Mouse (Mus musculus) heart, embryonic 11.5 days (tissue): ENCODE measurements at regions not wholly inside any gene's neighbourhood (a gene's known extent, or its start where the extent isn't known, plus 50 kb on each side); places are given as distances from the start of the nearest gene placed in this dataset.

ENCODE experiments used
- ATAC-seq: fragments of 200-750 bp; cut with Nextera tagmentation; replicated peaks from 2 replicates; pipeline ENCODE4 v1.8.0; 2017; ENCODE audit warnings: moderate library complexity; ENCODE audit not compliant: insufficient number of reproducible peaks, low FRiP score, low TSS enrichment
- H3K27ac ChIP-seq: fragments of 300-500 bp; sonication (generic); 2 replicates; pipeline ENCODE4 v1.5.1; 2014; ENCODE audit warnings: mild to moderate bottlenecking, low read depth, low read length
- H3K27me3 ChIP-seq: fragments of 300-500 bp; sonication (generic); 2 replicates; pipeline ENCODE4 v1.6.1; 2014; ENCODE audit warnings: mild to moderate bottlenecking, low read length, mixed read lengths; ENCODE audit not compliant: control insufficient read depth, insufficient read depth
- H3K36me3 ChIP-seq: fragments of 300-500 bp; sonication (generic); 2 replicates; pipeline ENCODE4 v1.6.1; 2014; ENCODE audit warnings: mild to moderate bottlenecking, low read length, moderate library complexity, mixed read lengths; ENCODE audit not compliant: control insufficient read depth, insufficient read depth
- H3K4me1 ChIP-seq: fragments of 300-500 bp; sonication (generic); 2 replicates; pipeline ENCODE4 v1.6.1; 2014; ENCODE audit warnings: low read length; ENCODE audit not compliant: control insufficient read depth, insufficient read depth
- H3K4me2 ChIP-seq: fragments of 300-500 bp; sonication (generic); 2 replicates; pipeline ENCODE4 v1.6.1; 2014; ENCODE audit warnings: mild to moderate bottlenecking, moderate library complexity
- H3K4me3 ChIP-seq: fragments of 300-500 bp; sonication (generic); 2 replicates; pipeline ENCODE4 v1.5.1; 2014; ENCODE audit warnings: low read depth, low read length
- H3K9ac ChIP-seq: fragments of 300-500 bp; sonication (generic); 2 replicates; pipeline ENCODE4 v1.6.1; 2014; ENCODE audit warnings: mild to moderate bottlenecking, low read depth, low read length, moderate library complexity
- H3K9me3 ChIP-seq: fragments of 300-500 bp; sonication (generic); replicated peaks from 2 replicates; pipeline ENCODE4 v1.6.1; 2016; ENCODE audit warnings: low read length; ENCODE audit not compliant: control insufficient read depth
- WGBS: fragments of 180-500 bp; shearing (Covaris S2); extraction: QIAGEN DNeasy Blood & Tissue Kit; methylation state at CpG from one replicate; pipeline ENCODE4 v1.1.7; 2014; ENCODE audit not compliant: insufficient replicate concordance; 5-methylcytosine and 5-hydroxymethylcytosine counted together

GRCm38 (mm10) chr9:122571001-122571400, 176.1 kb upstream of the Topaz1 start:
- H3K4me3 ChIP-seq = peak overlapping the region; percentile 58; the same call in 1 of the 2 replicates
- 0 out of 2 replicates have a peak overlapping the region, but pooled peaks have one; percentile 96 for H3K4me2 ChIP-seq

GRCm38 (mm10) chr9:122571402-122572059, 175.6 kb upstream of the Topaz1 start:
- Histone ChIP-seq H3K36me3 (no peaks in the 10 kb centered on the region), H3K4me3 (peak overlapping the region; percentile 58), H3K27me3 (peaks cover 81% of the 10 kb centered on the region), H3K27ac (no peak overlapping the region), H3K4me2 (peak overlapping the region; percentile 96), H3K9me3 (no peaks in the 10 kb centered on the region), H3K4me1 (peaks cover 9% of the 10 kb centered on the region), H3K9ac (no peak overlapping the region)
- 0% methylated on average over 37 of the region's 37 CpGs for WGBS
- no peak for ATAC-seq

More at GRCm38 (mm10) chr9:122571001-122571400, 176.1 kb upstream of the Topaz1 start:
- peaks cover 9% of the 10 kb centered on the region for H3K4me1 ChIP-seq
- H3K9ac ChIP-seq = no peak overlapping the region
- H3K27me3 ChIP-seq = peaks cover 83% of the 10 kb centered on the region
- no peaks in the 10 kb centered on the region for H3K9me3 ChIP-seq
- no peaks in the 10 kb centered on the region for H3K36me3 ChIP-seq
- no peak overlapping the region for H3K27ac ChIP-seq
- 7% methylated on average over 10 of the region's 10 CpGs for WGBS
- ATAC-seq = no peak

- ATAC-seq = peak; percentile 78
- Histone ChIP-seq H3K9me3 (no peaks in the 10 kb centered on the region), H3K4me2 (peak overlapping the region; percentile 96), H3K27me3 (peaks cover 77% of the 10 kb centered on the region), H3K36me3 (no peaks in the 10 kb centered on the region), H3K9ac (peak overlapping the region; percentile 31), H3K4me1 (peaks cover 9% of the 10 kb centered on the region), H3K27ac (no peak overlapping the region), H3K4me3 (peak overlapping the region; percentile 58)
- under 1% methylated on average over 66 of the region's 68 CpGs for WGBS
These were observed 174.9 kb upstream of the Topaz1 start for GRCm38 (mm10) chr9:122572060-122572835.

GRCm38 (mm10) chr9:122572836-122573267, 174.3 kb upstream of the Topaz1 start:
- peak overlapping the region; percentile 96 for H3K4me2 ChIP-seq
- H3K4me3 ChIP-seq = peak overlapping the region; percentile 58
- H3K9ac ChIP-seq = no peak overlapping the region
- no peaks in the 10 kb centered on the region for H3K36me3 ChIP-seq
- no peak for ATAC-seq
- WGBS = 2% methylated on average over 13 of the region's 13 CpGs
- H3K9me3 ChIP-seq = no peaks in the 10 kb centered on the region
- peaks cover 71% of the 10 kb centered on the region for H3K27me3 ChIP-seq
- H3K4me1 ChIP-seq = peaks cover 9% of the 10 kb centered on the region
- H3K27ac ChIP-seq = no peak overlapping the region

- H3K27me3 ChIP-seq = peaks cover 3% of the 10 kb centered on the region; the same call in 1 of the 2 replicates
- 73% methylated on average over 8 of the region's 8 CpGs for WGBS
- H3K27ac ChIP-seq = no peak overlapping the region
- no peaks in the 10 kb centered on the region for H3K4me1 ChIP-seq
- no peak for ATAC-seq
- no peaks in the 10 kb centered on the region for H3K9me3 ChIP-seq
- H3K4me2 ChIP-seq = no peak overlapping the region
- H3K36me3 ChIP-seq = no peaks in the 10 kb centered on the region
- no peak overlapping the region for H3K4me3 ChIP-seq
- no peak overlapping the region for H3K9ac ChIP-seq
These were observed 161.9 kb upstream of the Topaz1 start for GRCm38 (mm10) chr9:122585228-122585627.

GRCm38 (mm10) chr9:122586421-122586820, 160.7 kb upstream of the Topaz1 start:
- ATAC-seq = no peak
- no peak overlapping the region for H3K4me3 ChIP-seq

GRCm38 (mm10) chr9:122586986-122587385, 160.2 kb upstream of the Topaz1 start:
- Histone ChIP-seq H3K9me3 (no peaks in the 10 kb centered on the region), H3K27me3 (peaks cover 7% of the 10 kb centered on the region; the same call in 1 of the 2 replicates), H3K4me1 (no peaks in the 10 kb centered on the region), H3K4me2 (no peak overlapping the region), H3K4me3 (no peak overlapping the region), H3K9ac (no peak overlapping the region), H3K36me3 (no peaks in the 10 kb centered on the region), H3K27ac (no peak overlapping the region)
- WGBS = 68% methylated on average over 5 of the region's 5 CpGs
- no peak for ATAC-seq

More at GRCm38 (mm10) chr9:122586421-122586820, 160.7 kb upstream of the Topaz1 start:
- no peak overlapping the region for H3K9ac ChIP-seq
- no peaks in the 10 kb centered on the region for H3K36me3 ChIP-seq
- H3K9me3 ChIP-seq = no peaks in the 10 kb centered on the region
- H3K4me2 ChIP-seq = no peak overlapping the region
- no peaks in the 10 kb centered on the region for H3K4me1 ChIP-seq
- WGBS = 74% methylated on average over 6 of the region's 6 CpGs
- H3K27ac ChIP-seq = no peak overlapping the region
- peaks cover 7% of the 10 kb centered on the region; the same call in 1 of the 2 replicates for H3K27me3 ChIP-seq

- Histone ChIP-seq H3K27me3 (peaks cover 7% of the 10 kb centered on the region; the same call in 1 of the 2 replicates), H3K9ac (no peak overlapping the region), H3K4me2 (no peak overlapping the region), H3K9me3 (no peaks in the 10 kb centered on the region), H3K4me3 (no peak overlapping the region), H3K27ac (no peak overlapping the region), H3K4me1 (no peaks in the 10 kb centered on the region), H3K36me3 (no peaks in the 10 kb centered on the region)
- WGBS = 62% methylated on average over 8 of the region's 8 CpGs
- no peak for ATAC-seq
These were observed 158.9 kb upstream of the Topaz1 start for GRCm38 (mm10) chr9:122588246-122588645.
